Mouse (Mus musculus): Measurements from ENCODE around the gene Atp13a1. TPM values are rescaled to one million over a fixed set of nuclear protein-coding genes. Genes with fewer than 3 reads are reported as not detected.
A peak's percentile ranks its signal among the peaks of the same experiment; 100 is the strongest.

Gene Atp13a1
- polyA plus RNA-seq, 1 experiment from 2014 or later = 37.2 TPM

DNA sequence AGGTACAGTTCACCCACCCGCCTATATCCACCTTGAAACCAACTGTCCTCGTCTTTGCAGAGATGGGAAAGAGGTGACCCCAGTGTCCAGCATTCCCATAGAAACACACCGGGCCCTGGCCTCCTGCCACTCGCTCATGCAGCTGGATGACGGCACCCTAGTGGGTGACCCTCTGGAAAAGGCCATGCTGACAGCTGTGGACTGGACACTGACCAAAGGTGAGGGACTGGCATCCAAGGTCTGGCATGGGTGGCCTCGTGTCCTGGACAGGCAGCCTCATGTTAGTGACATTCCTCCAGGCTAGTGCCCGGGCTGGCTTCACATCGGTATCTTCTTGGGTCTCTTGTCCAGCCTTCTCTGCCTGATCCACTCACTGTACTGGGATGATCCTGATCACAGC is 8.3 kb downstream of the Atp13a1 start:
- no peak for DNase-seq (ENCODE audit: low spot score)

DNA sequence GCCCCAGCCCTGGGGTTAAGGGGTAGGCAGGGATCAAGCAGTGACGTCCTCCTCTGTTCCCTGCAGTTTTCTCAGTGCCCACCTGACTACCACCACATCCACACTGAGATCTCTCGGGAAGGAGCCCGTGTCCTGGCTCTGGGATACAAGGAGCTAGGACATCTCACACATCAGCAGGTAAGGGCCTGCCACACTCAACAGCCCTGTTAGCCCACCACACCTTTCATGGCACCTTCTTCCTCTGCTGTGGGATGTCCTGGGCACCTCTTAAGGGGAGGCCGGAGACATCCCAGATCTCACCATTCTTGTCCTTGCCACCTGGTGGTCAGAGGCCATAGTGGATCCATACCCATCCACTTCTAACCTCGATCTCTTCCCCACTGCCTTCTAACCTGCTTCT is 9.0 kb downstream of the Atp13a1 start:
- DNase-seq (ENCODE audit: low spot score) = no peak

DNA sequence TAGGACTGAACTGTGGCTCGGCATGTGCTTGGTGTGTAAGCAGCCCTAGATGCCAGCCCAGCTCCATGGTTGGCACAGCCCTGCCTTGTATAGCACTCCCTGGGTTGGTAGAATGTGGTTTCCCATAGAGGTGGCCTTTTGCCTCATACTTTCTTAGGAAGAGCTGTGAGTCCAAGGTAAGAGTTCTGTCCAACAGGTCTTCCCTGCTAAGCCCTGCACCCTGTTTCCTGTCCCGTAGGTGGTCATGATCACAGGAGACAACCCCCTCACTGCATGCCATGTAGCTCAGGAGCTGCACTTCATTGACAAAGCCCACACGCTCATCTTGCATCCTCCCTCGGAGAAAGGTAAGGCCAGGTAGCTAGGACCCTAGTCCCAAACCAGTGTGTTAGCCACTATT is 10.8 kb downstream of the Atp13a1 start:
- DNase-seq (ENCODE audit: low spot score) = no peak

DNA sequence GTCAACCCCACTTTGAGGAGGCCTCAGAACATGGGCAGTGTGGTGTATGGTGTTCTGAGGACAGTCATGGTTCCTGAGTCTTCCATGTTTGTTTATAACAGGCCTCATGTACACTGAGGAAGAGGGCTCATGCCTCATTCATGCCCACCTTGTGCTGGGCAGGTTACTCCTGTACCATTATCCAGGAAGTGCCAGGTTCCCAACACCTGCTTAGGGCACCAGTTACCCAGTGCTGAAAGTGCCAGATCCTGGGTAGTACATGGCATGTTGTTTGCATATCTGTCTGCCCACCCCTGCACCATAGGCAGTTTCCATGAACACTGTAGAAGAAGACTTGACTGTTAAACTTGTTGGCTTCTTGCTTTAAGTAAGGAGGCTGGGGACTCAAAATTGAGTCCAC is 11.3 kb downstream of the Atp13a1 start:
- DNase-seq (ENCODE audit: low spot score) = no peak

DNA sequence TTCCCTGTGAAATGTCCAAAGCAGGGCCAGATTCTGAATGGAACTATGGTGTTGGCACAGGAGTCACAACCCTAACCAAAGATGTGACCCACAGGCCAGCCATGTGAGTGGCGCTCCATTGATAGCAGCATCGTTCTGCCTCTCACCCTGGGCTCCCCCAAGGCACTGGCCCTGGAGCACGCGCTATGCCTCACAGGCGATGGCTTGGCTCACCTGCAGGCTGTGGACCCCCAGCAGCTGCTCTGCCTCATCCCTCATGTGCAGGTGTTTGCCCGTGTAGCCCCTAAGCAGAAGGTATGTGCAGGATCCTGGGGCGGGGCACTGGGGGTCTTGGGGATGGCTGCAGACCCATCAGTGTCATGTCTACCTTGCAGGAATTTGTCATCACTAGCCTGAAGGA is 12.4 kb downstream of the Atp13a1 start:
- no peak for DNase-seq (ENCODE audit: low spot score)

DNA sequence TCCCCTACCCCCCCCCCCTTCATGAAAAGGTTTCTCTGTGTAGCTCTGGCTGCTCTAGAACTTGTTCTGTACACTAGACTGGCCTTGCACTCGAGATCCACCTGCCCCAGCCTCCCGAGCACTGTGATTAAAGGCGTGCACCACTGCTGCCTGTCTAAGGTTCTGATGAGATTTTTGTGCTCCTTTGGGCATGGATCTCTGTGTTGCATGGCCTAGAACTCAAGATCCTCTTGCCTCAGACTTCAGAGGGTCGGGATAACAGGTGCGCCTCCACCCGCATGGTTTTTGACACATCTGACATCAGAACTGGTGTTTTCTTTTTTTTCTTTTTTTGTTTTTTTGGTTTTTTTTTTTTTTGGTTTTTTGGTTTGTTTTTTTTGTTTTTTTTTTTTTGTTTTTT is 13.6 kb downstream of the Atp13a1 start:
- DNase-seq (ENCODE audit: low spot score) = no peak

DNA sequence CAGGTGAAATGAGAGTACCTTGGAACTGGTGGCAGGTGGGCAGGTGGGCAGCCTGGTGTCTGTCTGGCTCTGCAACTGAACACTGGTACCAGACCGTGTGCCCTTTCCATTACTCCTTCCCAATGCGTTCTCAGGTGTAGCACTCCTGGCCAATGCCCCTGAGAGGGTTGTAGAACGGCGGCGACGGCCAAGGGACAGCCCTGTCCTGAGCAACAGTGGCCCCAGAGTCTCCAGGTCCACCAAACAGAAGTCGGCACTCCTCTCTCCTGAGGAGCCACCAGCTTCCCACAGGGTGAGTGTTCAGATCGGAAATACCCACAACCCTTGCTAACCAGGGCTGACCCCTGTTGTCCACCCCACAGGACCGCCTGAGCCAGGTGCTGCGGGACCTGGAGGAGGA is 14.1 kb downstream of the Atp13a1 start:
- DNase-seq (ENCODE audit: low spot score) = no peak

DNA sequence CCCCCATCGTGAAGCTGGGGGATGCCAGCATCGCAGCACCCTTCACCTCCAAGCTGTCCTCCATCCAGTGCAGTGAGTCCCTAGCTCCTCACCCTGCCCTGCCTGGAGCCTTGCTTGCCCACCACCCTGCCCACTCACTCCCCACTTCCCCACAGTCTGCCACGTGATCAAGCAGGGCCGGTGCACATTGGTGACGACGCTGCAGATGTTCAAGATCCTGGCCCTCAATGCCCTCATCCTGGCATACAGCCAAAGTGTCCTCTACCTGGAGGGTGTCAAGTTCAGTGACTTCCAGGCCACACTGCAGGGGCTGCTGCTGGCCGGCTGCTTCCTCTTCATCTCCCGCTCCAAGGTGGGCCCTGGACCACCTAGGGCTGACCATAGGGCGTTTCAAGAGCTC is 14.5 kb downstream of the Atp13a1 start:
- DNase-seq (ENCODE audit: low spot score) = no peak

DNA sequence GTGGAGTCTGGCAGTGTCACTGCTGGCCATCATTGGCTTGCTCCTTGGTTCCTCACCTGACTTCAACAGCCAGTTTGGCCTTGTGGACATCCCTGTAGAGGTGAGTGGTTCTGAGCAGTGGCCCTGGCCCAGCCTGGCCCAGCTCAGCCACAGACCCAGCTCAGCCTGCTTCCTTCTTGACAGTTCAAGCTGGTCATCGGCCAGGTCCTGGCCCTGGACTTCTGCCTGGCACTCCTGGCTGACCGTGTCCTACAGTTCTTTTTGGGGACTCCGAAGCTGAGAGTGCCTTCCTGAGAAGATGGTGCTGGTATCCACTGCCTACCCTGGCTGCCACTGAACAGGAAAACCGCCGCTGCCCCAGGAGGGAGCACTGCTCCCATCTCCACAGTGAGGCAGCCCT is 16.3 kb downstream of the Atp13a1 start:
- no peak for DNase-seq (ENCODE audit: low spot score)

DNA sequence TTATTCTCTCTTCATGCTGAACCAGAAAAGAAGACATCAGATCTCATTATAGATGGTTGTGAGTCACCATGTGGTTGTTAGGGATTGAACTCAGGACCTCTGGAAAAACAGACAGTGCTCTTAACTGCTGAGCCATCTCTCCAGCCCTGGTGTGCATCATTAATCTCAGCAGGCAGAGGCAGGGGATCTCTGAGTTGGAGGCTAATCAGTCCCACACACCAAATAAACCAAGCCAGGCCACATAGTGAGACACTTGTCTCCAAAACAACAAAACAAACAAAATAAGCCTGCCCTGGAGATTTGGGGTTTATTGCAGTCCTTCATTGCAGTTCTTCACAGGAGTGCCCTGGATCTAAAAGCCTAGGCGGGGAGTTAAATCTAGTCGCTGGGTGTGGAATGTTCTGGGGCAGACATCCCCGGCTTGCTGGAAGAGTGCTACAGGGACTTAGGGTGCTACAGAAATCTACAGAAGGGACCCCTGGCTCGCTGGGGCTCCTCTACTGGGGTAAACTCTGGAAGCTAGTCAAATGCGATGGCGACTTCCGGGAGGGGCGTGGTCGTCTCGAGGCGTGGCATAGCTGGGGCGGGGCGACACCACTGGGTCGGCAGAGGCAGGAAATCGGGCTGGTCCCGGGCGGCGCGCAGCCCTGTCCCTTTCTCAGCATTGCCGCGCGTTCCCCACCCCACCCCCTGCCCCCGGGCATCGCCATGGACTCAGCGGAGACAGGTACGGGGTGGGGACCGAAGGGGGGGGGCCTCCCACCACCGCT is 17.3 kb downstream of the Atp13a1 start, which contains the start of gene Gmip:
Gene Gmip, plus strand, starts transcription at position 586 of the 770 bp plus-strand sequence.
- DNase-seq (ENCODE audit: low spot score) = peak; percentile 93

DNA sequence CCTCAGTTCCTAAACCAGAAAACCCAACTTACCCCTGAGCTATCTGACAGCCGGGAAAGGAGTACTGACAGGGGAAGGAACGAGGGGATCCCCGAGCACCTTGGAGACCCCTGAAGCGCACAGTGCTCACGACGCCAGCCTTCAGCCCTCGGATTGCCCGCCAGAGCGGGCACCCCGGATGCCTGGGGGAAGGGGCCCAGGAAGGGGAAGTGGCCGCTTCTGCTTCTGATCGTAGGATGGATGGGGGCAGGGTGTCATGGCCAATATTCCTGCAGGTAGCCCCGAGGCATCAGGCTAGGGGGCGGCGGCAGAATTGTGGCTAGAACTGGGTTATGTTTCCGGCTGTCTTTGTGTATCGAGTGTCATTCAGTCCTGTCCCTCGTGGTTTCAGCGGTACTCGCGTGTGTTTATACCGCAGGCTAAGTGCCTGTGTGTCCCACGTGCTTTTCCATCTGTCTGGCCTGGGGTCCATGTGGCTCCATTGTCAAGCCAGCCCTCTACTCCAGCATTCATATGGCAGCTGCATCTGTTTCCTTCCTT is 18.0 kb downstream of the Atp13a1 start:
- DNase-seq (ENCODE audit: low spot score) = peak; percentile 64

DNA sequence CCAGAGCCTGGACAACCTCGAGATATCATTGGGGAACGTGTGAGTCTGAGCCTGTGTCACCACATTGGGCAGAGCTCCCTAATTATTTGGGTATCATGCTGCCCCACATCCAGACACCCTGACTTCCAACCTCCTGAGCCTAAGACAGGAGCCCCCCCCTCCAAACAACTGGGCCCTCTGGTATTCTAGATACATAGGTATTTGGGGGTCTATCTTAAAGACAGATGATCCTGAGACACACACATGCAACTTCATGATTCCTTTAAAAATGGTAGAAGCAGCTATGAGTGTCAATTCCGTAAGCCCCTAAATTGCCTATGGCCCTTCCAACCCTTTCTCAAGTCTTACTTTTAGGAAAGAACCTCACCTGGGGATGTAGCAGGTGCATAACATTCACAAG is 18.9 kb downstream of the Atp13a1 start:
- no peak for DNase-seq (ENCODE audit: low spot score)

DNA sequence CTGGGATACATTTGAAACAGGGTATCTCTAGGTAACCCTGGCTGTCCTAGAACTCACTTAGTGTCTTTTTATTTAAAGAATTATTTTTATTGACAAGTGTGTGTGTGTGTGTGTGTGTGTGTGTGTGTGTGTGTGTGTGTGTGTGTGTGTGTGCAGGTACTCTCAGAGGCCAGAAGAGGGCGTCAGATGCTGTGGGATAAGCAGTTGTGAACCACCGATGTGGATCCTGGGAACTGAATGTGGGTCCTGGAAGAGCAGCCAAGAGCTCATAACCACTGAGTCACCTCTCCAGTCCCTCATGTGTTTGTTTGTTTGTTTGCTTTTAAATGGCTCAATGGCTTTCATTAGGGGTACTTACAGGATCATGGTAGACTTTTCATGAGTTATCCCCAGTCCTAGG is 23.9 kb downstream of the Atp13a1 start:
- no peak for DNase-seq (ENCODE audit: low spot score)

DNA sequence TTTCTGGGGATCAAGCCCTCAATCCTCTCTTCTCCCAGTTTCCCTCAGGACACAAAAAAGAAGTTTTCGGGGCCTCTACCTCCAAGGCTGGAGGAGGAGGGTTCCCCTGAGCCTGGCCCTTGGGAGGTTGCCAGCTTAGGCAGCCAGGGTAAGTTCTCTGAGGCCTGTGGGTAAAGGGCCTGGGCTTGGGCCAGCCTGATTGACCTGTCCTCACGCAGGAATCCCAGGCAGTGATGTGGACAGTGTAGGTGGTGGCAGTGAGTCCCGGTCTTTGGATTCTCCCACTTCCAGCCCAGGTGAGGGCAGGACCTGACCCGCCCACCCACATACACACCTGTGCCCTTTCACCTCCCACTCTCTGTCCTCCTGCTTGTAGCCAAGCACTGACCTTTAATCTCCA is 24.4 kb downstream of the Atp13a1 start:
- DNase-seq (ENCODE audit: low spot score) = no peak

DNA sequence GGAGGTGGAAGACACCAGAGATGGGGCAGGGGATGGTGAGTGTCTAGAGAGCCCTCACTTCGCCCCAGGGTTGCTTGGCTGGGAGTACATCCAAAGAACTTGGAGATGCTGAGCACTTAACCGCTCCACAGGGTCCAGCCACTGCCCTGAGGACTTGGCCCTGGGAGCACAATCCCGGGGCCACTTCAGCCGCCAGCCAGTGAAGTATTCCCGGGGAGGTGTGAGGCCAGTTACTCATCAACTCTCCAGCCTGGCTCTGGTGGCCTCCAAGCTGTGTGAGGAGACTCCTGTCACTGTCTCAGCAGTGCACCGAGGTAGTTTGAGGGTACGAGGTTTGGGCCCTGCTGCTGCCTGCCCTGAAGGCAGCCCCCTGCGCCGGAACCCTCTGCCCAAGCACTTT is 29.5 kb downstream of the Atp13a1 start:
- no peak for DNase-seq (ENCODE audit: low spot score)

DNA sequence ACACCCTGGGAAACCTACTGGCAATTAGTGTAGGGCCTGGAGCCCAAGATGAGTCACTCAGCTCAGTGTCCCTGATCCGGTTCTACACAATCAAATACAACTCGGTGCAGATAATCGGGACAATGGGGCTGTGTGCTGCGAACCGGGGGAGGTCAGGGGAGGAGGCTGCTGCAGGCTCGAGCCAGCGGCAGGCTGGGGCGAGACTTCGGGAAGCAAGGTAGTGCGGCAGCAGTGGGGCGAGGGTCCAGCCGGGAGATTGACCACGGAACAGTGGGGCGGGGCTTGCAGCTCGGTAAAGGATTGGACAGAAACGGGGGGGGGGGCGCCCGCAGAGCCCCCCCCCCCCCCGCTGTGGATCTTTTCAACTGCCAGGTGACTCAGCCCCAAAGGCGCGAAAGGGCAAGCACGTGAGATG is 31.0 kb downstream of the Atp13a1 start:
- DNase-seq (ENCODE audit: low spot score) = no peak

DNA sequence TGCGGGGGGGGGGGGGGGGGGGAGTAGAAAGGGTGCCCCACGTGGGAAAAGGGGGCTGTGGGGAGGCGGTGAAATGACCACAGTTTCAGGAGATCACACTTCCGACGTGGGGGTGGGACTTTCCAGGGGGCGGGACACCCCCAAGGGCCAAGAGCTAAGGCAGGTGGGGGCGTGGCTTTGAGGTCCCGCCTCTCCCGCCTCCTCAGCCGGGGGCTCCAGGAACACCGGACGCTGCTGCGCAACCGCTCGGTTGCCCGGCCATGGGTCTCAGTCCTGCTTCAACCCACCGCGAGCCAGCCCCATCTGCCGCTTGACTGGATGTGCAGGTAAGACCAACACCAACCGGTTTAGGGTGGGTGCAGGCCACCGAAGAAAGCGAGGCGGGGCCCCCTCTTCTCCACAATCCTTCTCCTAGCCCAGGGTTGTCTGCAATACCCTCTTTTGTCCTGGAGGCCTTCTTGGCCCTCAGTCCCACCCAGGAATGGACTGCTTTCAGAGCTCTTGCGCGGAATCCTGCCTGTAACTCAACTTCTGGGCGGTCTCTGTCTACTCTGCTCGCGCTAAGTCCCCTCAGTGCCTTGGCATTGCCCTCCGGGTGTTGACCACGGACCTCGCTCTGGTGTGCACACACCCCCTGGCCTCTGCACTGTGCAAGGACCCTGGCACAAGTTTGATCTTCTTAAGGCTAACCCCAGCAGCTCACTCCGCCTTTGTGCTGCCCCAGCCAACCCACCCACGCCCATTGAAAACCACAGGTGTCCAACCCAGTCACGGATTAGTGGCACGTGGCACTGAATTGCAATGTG is 31.6 kb downstream of the Atp13a1 start, which contains the start of gene Lpar2:
Gene Lpar2, plus strand, starts transcription at position 44 of the 806 bp plus-strand sequence.
- DNase-seq (ENCODE audit: low spot score) = peak; percentile 71

DNA sequence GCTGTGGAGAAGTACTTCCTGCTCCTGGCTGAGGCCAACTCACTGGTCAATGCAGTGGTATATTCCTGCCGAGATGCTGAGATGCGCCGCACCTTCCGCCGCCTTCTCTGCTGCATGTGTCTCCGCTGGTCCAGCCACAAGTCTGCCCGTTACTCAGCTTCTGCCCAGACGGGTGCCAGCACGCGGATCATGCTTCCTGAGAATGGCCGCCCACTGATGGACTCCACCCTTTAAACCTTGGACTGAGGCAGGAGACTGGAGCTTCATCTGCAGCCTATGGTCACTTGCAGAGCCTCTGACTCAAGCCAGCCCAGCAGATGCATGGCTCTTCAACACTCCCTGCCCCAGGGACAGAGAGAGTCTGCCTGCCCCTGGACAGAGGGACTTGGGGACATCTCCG is 35.4 kb downstream of the Atp13a1 start:
- DNase-seq (ENCODE audit: low spot score) = no peak

DNA sequence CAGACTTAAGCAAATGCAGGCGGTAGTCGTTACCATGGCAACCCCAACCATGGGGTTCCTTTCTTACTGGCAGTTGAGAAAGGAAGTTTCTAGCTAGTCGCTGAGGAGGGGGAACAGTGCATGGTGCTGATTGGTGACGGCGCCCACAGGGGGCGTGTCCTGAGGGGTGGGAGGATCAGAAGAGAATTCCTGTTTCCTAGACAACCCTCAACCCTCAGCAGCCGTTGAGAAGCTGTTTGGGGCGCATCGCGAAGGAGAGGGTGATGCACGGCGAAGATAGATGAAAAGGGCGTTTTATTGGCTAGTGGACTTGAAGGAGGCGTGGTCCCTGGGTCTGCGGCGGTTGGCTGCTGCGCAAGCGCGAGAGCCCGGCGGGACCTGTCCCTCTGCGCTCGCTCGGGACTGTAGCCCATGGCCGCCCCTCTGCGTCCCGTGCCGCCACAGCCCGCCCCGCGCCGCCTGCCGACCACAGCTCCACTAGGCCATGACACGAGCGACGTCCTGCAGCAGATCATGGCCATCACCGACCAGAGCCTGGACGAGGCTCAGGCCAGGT is 41.4 kb downstream of the Atp13a1 start, which contains the start of gene Pbx4:
Gene Pbx4, plus strand, starts transcription at position 194 of the 556 bp plus-strand sequence.
- peak; percentile 98 for DNase-seq (ENCODE audit: low spot score)

DNA sequence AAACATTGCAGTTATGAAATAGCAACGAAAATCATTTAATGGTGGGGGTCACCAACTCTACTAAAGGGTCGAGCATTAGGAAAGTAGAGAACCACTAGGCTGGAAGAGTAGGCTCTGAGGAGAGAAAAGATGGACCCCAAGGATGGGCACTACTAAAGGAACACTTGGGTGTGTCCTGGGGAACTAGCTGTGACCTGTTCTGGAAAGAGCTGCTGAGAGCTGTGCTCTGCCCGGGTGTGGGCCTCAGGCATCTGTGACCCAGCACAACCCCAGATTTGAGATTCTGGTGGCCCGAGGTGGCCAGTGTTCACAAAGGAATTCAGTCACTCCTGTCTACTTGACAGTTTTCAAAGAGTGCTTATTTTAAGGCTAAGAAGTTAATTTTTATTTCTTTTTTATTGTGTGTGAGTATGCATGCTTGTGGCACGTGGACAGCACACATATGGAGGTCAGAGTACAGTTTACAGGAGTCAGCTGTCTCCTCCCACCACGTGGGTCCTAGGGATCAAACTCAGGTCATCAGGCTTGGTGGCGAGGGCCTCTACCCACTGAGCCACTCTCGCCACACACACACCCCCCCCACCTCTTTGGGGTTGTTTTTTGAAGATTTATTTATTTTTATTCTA is 46.2 kb downstream of the Atp13a1 start:
- DNase-seq (ENCODE audit: low spot score) = no peak
